Mouse (Mus musculus) erythroblast, embryonic 14.5 days (primary cell): Measurements from ENCODE around the gene Dlg2.

ENCODE experiments used
- GATA1 ChIP-seq: IDR thresholded peaks from 2 replicates; pipeline ENCODE4 v1.6.1; 2012; ENCODE audit warnings: low read length, inconsistent platforms, mixed read lengths
- TAL1 ChIP-seq: IDR thresholded peaks from 3 replicates; pipeline ENCODE4 v1.6.1; 2012; ENCODE audit warnings: low read length, inconsistent platforms, mixed read lengths

- no peak for TF ChIP-seq TAL1
- TF ChIP-seq GATA1, result no peak
Observed at GRCm38 (mm10) chr7:91161643-91162175, 685.2 kb downstream of the Dlg2 start.
